Mouse (Mus musculus): ENCODE results near the gene Vgll1.

Vgll1 gene
- long read RNA-seq, experiment 1: 0 reads
- long read RNA-seq, experiment 2: 0 reads

GRCm38 (mm10) chrX:57087806-57088205 lies at the start of gene Vgll1:
Gene Vgll1, plus strand, starts transcription at chrX:57088106.
- intact Hi-C loops (cut with DNase I): no loop called here

- intact Hi-C loops (cut with DNase I): no loop called here
These were observed 45.1 kb upstream of the Vgll1 start, which contains the start of gene Brs3 for GRCm38 (mm10) chrX:57042774-57043173. Gene Brs3, plus strand, starts transcription at chrX:57043074.

GRCm38 (mm10) chrX:57043869-57044268 lies 44.0 kb upstream of the Vgll1 start:
- intact Hi-C loops (cut with DNase I): no loop called here

- intact Hi-C loops (cut with DNase I): loop anchor here (10.0 kb wide), 2 partner anchors 342 to 458 kb away; partner anchors contain the start of genes Mmgt1 and Rbmx
These were observed 35.1 kb upstream of the Vgll1 start for GRCm38 (mm10) chrX:57052848-57053173.

- intact Hi-C loops (cut with DNase I): loop anchor here (10.0 kb wide), 2 partner anchors 341 to 459 kb away; partner anchors contain the start of genes Mmgt1 and Rbmx
These were observed 34.5 kb upstream of the Vgll1 start, which contains the start of gene Htatsf1 for GRCm38 (mm10) chrX:57053174-57053992. Gene Htatsf1, plus strand, starts transcription at chrX:57053583.

- intact Hi-C loops (cut with DNase I): loop anchor here (10.0 kb wide), 2 partner anchors 341 to 459 kb away; partner anchors contain the start of genes Mmgt1 and Rbmx
These were observed 33.9 kb upstream of the Vgll1 start for GRCm38 (mm10) chrX:57053993-57054385.

GRCm38 (mm10) chrX:57081496-57081895 lies 6.4 kb upstream of the Vgll1 start:
- intact Hi-C loops (cut with DNase I): no loop called here

- intact Hi-C loops (cut with DNase I): no loop called here
These were observed 15.5 kb downstream of the Vgll1 start for GRCm38 (mm10) chrX:57103415-57103814.

- intact Hi-C loops (cut with DNase I): no loop called here
These were observed 19.1 kb downstream of the Vgll1 start for GRCm38 (mm10) chrX:57106956-57107355.

GRCm38 (mm10) chrX:57118143-57118542 lies 30.2 kb downstream of the Vgll1 start:
- intact Hi-C loops (cut with DNase I): no loop called here

- intact Hi-C loops (cut with DNase I): no loop called here
These were observed 32.9 kb downstream of the Vgll1 start for GRCm38 (mm10) chrX:57120768-57121167.

- intact Hi-C loops (cut with DNase I): no loop called here
These were observed 42.7 kb downstream of the Vgll1 start for GRCm38 (mm10) chrX:57130633-57131032.

- intact Hi-C loops (cut with DNase I): no loop called here
These were observed 49.7 kb downstream of the Vgll1 start for GRCm38 (mm10) chrX:57137627-57138026.

- intact Hi-C loops (cut with DNase I): no loop called here
These were observed 65.6 kb downstream of the Vgll1 start for GRCm38 (mm10) chrX:57153520-57153919.

All from adrenal gland (tissue).